Mouse (Mus musculus): ENCODE data around the gene Zscan18. TPM values are rescaled to one million over a fixed set of nuclear protein-coding genes. Genes with fewer than 3 reads are reported as not detected.
"Not testable (repeated sequence)": the region's sequence is repeated elsewhere in the genome, so short reads cannot be mapped to it uniquely, and the experiment has no call there.

The Zscan18 gene
- polyA plus RNA-seq, 1 experiment = 9.5 TPM

- peaks cover 7% of the 10 kb centered on the region for H3K9me3 ChIP-seq (replicated peaks; ENCODE audit: control insufficient read depth, insufficient read depth, low read length, poor library complexity, severe bottlenecking)
- H3K4me1 ChIP-seq (ENCODE audit: control insufficient read depth, insufficient read depth, low read length) = no peaks in the 10 kb centered on the region
- no peak overlapping the region for H3K9ac ChIP-seq (ENCODE audit: low read depth, poor library complexity, severe bottlenecking)
- H3K27ac ChIP-seq (ENCODE audit: insufficient read depth, low read length) = no peak overlapping the region
- no peak overlapping the region for H3K4me3 ChIP-seq (ENCODE audit: low read depth, low read length)
- no peak for TF ChIP-seq EP300 (IDR thresholded peaks at IDR 0.05; ENCODE audit: insufficient read depth, low read depth, low read length)
- peak; percentile 31 for TF ChIP-seq CTCF (IDR thresholded peaks at IDR 0.05; ENCODE audit: low read depth, low read length)
- H3K27me3 ChIP-seq (ENCODE audit: control insufficient read depth, insufficient read depth, low read length, poor library complexity, severe bottlenecking) = no peaks in the 10 kb centered on the region
- peaks cover 7% of the 10 kb centered on the region for H3K36me3 ChIP-seq (ENCODE audit: control insufficient read depth, insufficient read depth, low read length, poor library complexity, severe bottlenecking)
Measured at GRCm38 (mm10) chr7:12815566-12815965, 12.1 kb upstream of the Zscan18 start.

- H3K4me3 ChIP-seq (ENCODE audit: low read depth, low read length) = peak overlapping the region; percentile 53
- H3K9me3 ChIP-seq (replicated peaks; ENCODE audit: control insufficient read depth, insufficient read depth, low read length, poor library complexity, severe bottlenecking) = no peaks in the 10 kb centered on the region
- no peak overlapping the region for H3K27ac ChIP-seq (ENCODE audit: insufficient read depth, low read length)
- TF ChIP-seq POLR2A (IDR thresholded peaks at IDR 0.05; ENCODE audit: insufficient read depth, low read length) (no peak), CTCF (IDR thresholded peaks at IDR 0.05; ENCODE audit: low read depth, low read length) (no peak), EP300 (IDR thresholded peaks at IDR 0.05; ENCODE audit: insufficient read depth, low read depth, low read length) (0 out of 2 replicates have a peak, but pooled peaks have one; percentile 0)
- no peaks in the 10 kb centered on the region for H3K4me1 ChIP-seq (ENCODE audit: control insufficient read depth, insufficient read depth, low read length)
- H3K9ac ChIP-seq (ENCODE audit: low read depth, poor library complexity, severe bottlenecking) = peak overlapping the region; percentile 19
- peaks cover 6% of the 10 kb centered on the region for H3K36me3 ChIP-seq (ENCODE audit: control insufficient read depth, insufficient read depth, low read length, poor library complexity, severe bottlenecking)
- no peaks in the 10 kb centered on the region for H3K27me3 ChIP-seq (ENCODE audit: control insufficient read depth, insufficient read depth, low read length, poor library complexity, severe bottlenecking)
Measured at GRCm38 (mm10) chr7:12803727-12804071, 264 bp upstream of the Zscan18 start.

GRCm38 (mm10) chr7:12799554-12799953 lies 3.9 kb downstream of the Zscan18 start:
- H3K4me3 ChIP-seq (ENCODE audit: low read depth, low read length) = no peak overlapping the region
- H3K9ac ChIP-seq (ENCODE audit: low read depth, poor library complexity, severe bottlenecking) = no peak overlapping the region
- no peaks in the 10 kb centered on the region for H3K27me3 ChIP-seq (ENCODE audit: control insufficient read depth, insufficient read depth, low read length, poor library complexity, severe bottlenecking)
- H3K9me3 ChIP-seq (replicated peaks; ENCODE audit: control insufficient read depth, insufficient read depth, low read length, poor library complexity, severe bottlenecking) = no peaks in the 10 kb centered on the region
- H3K27ac ChIP-seq (ENCODE audit: insufficient read depth, low read length) = no peak overlapping the region
- TF ChIP-seq EP300 (IDR thresholded peaks at IDR 0.05; ENCODE audit: insufficient read depth, low read depth, low read length) (no peak), CTCF (IDR thresholded peaks at IDR 0.05; ENCODE audit: low read depth, low read length) (no peak), POLR2A (IDR thresholded peaks at IDR 0.05; ENCODE audit: insufficient read depth, low read length) (no peak)
- H3K4me1 ChIP-seq (ENCODE audit: control insufficient read depth, insufficient read depth, low read length) = no peaks in the 10 kb centered on the region
- no peaks in the 10 kb centered on the region for H3K36me3 ChIP-seq (ENCODE audit: control insufficient read depth, insufficient read depth, low read length, poor library complexity, severe bottlenecking)

DNA sequence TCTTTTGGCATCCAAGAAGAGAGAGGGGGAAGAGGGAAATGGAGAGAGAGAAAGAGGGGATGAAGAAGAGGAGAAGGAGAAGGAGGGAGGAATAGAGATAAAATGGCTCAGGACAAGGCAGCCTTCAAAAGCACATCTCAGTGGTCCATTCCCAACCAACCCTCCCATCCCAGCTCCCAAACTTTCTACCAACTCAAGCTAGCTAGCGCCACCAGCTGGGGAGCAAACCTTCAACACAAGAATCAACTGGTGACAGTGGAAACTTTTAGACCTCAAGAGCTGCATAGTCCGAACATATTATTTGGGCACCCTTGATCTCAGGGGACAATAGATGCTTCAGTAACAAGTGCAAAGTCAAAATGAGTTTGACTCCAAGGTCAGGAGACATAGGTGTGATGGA lies 5.5 kb downstream of the Zscan18 start:
- no peak overlapping the region for H3K27ac ChIP-seq (ENCODE audit: insufficient read depth, low read length)
- H3K9ac ChIP-seq (ENCODE audit: low read depth, poor library complexity, severe bottlenecking) = no peak overlapping the region
- no peaks in the 10 kb centered on the region for H3K27me3 ChIP-seq (ENCODE audit: control insufficient read depth, insufficient read depth, low read length, poor library complexity, severe bottlenecking)
- TF ChIP-seq POLR2A (IDR thresholded peaks at IDR 0.05; ENCODE audit: insufficient read depth, low read length) (no peak), CTCF (IDR thresholded peaks at IDR 0.05; ENCODE audit: low read depth, low read length) (peak; percentile 46), EP300 (IDR thresholded peaks at IDR 0.05; ENCODE audit: insufficient read depth, low read depth, low read length) (no peak)
- no peak overlapping the region for H3K4me3 ChIP-seq (ENCODE audit: low read depth, low read length)
- no peaks in the 10 kb centered on the region for H3K4me1 ChIP-seq (ENCODE audit: control insufficient read depth, insufficient read depth, low read length)
- no peaks in the 10 kb centered on the region; the same call in 1 of the 2 replicates for H3K9me3 ChIP-seq (replicated peaks; ENCODE audit: control insufficient read depth, insufficient read depth, low read length, poor library complexity, severe bottlenecking)
- no peaks in the 10 kb centered on the region for H3K36me3 ChIP-seq (ENCODE audit: control insufficient read depth, insufficient read depth, low read length, poor library complexity, severe bottlenecking)

- H3K36me3 ChIP-seq (ENCODE audit: control insufficient read depth, insufficient read depth, low read length, poor library complexity, severe bottlenecking); H3K27ac ChIP-seq (ENCODE audit: insufficient read depth, low read length); H3K4me3 ChIP-seq (ENCODE audit: low read depth, low read length); H3K4me1 ChIP-seq (ENCODE audit: control insufficient read depth, insufficient read depth, low read length); H3K9me3 ChIP-seq (replicated peaks; ENCODE audit: control insufficient read depth, insufficient read depth, low read length, poor library complexity, severe bottlenecking); H3K9ac ChIP-seq (ENCODE audit: low read depth, poor library complexity, severe bottlenecking); H3K27me3 ChIP-seq (ENCODE audit: control insufficient read depth, insufficient read depth, low read length, poor library complexity, severe bottlenecking): not testable (repeated sequence)
Measured at GRCm38 (mm10) chr7:12792624-12793023, 10.8 kb downstream of the Zscan18 start.

DNA sequence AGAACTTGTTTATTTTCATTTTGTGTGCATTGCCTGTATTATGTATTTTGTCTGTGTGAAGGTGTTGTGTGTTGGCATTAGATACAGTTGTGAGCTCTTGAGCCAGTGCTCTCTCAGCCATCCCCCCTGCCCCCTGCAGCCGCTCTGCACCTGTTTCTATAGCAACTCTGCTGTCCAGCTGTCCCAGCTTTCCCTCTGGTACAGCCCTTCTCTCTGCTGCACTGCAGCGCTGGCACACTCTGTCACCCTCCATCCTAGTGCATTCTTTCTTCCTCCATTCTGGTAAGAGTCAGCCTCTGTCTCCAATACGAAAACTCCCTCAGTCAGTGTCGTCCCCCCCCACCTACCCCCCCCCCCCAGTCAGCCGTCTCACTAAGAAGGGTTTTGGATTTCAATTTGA lies 15.4 kb downstream of the Zscan18 start:
- Histone ChIP-seq H3K27me3 (ENCODE audit: control insufficient read depth, insufficient read depth, low read length, poor library complexity, severe bottlenecking) (no peaks in the 10 kb centered on the region), H3K36me3 (ENCODE audit: control insufficient read depth, insufficient read depth, low read length, poor library complexity, severe bottlenecking) (no peaks in the 10 kb centered on the region), H3K27ac (ENCODE audit: insufficient read depth, low read length) (no peak overlapping the region), H3K9ac (ENCODE audit: low read depth, poor library complexity, severe bottlenecking) (no peak overlapping the region), H3K4me3 (ENCODE audit: low read depth, low read length) (no peak overlapping the region), H3K4me1 (ENCODE audit: control insufficient read depth, insufficient read depth, low read length) (no peaks in the 10 kb centered on the region), H3K9me3 (replicated peaks; ENCODE audit: control insufficient read depth, insufficient read depth, low read length, poor library complexity, severe bottlenecking) (no peaks in the 10 kb centered on the region)
- TF ChIP-seq EP300 (IDR thresholded peaks at IDR 0.05; ENCODE audit: insufficient read depth, low read depth, low read length) (no peak), POLR2A (IDR thresholded peaks at IDR 0.05; ENCODE audit: insufficient read depth, low read length) (no peak), CTCF (IDR thresholded peaks at IDR 0.05; ENCODE audit: low read depth, low read length) (no peak)

All from ES-Bruce4 (cell line).